Mouse (Mus musculus) MN1 (cell line): ENCODE data around the gene Fam187b.

ENCODE experiments used
- DNase-seq: peaks from one replicate; pipeline ENCODE4 v3.0.0-alpha.2; 2016; ENCODE audit warnings: low spot score

Fam187b gene

GRCm38 (mm10) chr7:30958109-30958865 is 15.3 kb upstream of the Fam187b start:
- DNase-seq, result no peak

- no peak for DNase-seq
These were observed 14.6 kb upstream of the Fam187b start for GRCm38 (mm10) chr7:30958866-30959487.

- no peak for DNase-seq
These were observed 13.7 kb upstream of the Fam187b start for GRCm38 (mm10) chr7:30959786-30960349.

GRCm38 (mm10) chr7:30962862-30963261 is 10.7 kb upstream of the Fam187b start:
- DNase-seq, result no peak

DNA sequence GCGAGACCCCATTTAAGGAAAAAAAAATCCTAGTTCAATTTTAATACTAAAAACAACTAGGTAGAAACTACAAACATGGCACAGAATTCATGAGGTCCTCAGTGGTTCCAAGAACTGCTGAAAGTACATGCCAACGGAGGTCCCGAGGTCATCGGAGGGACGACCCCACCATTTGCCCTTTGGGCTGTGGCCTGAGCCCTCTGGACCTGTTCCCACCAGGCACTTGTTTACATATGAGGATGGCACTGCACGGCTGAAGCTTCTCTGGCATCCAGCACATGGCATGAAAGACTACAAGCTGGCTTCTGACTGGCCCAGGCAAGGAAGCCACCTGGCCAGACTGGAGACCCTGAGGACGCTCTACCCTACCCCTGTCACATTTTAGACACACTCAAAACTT is 9.2 kb upstream of the Fam187b start:
- DNase-seq, result no peak

GRCm38 (mm10) chr7:30965677-30966076 is 7.9 kb upstream of the Fam187b start:
- no peak for DNase-seq

GRCm38 (mm10) chr7:30966657-30967056 is 6.9 kb upstream of the Fam187b start:
- DNase-seq, result no peak

- DNase-seq, result no peak
These were observed 5.0 kb upstream of the Fam187b start for GRCm38 (mm10) chr7:30968611-30969010.

GRCm38 (mm10) chr7:30969174-30969573 is 4.4 kb upstream of the Fam187b start:
- DNase-seq, result no peak

DNA sequence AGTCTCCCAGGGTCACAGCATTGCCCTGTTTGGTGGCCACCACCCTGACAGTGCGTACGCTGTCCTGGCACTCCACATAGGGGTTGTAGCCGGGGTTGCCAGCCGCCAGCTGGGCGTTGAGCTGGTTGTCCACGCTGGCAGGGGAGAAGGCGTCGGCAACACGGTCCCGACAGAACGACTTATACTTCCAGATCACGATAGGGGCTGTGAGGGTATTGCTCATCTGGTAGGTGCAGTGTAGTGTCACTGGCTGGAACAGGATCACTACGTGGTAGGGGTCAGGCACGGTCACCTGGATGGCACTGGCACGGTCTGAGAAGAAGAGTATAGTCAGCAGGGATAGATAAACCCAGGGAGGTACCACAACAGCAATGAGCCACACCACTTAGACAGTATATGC is 1.7 kb upstream of the Fam187b start:
- no peak for DNase-seq

- DNase-seq, result no peak
These were observed 952 bp upstream of the Fam187b start for GRCm38 (mm10) chr7:30972426-30973250.

DNA sequence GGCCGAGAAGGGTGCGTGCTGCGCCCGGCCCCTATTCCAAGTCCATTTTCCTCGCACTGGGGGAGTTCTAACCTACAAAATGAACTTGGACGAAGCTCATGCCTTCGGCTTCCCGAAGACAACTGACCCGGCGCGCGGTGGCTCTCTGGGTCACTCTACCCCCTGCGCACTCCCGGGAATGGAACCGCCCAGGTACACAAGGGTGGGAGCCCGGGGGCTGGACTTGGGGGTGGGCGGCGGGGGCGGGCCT is 414 bp upstream of the Fam187b start, which contains the start of gene Lsr:
TSS of gene Lsr (minus strand) at position 214 of the 250 bp plus-strand sequence.
- DNase-seq, result no peak

DNA sequence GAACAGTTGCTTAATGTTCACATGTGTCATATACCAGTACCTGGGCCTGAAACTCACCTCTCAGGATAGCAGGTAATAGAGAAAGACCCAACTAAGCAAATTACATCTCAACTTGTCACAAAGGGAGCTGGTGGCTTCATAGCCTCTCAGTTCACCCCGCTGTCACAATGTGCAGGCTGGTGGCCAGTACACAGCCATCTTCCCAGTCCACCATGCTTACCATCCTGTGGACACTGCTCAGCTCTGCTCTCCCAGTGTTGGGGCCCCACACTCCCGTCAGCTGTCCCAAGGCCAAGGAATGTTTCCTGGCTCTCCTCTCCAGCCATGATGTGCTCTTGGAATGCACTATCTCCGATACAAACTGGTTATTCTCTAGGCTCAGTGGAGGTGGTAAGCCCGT is 8.1 kb downstream of the Fam187b start:
- no peak for DNase-seq

GRCm38 (mm10) chr7:30985357-30985756 is 11.8 kb downstream of the Fam187b start:
- DNase-seq, result no peak

DNA sequence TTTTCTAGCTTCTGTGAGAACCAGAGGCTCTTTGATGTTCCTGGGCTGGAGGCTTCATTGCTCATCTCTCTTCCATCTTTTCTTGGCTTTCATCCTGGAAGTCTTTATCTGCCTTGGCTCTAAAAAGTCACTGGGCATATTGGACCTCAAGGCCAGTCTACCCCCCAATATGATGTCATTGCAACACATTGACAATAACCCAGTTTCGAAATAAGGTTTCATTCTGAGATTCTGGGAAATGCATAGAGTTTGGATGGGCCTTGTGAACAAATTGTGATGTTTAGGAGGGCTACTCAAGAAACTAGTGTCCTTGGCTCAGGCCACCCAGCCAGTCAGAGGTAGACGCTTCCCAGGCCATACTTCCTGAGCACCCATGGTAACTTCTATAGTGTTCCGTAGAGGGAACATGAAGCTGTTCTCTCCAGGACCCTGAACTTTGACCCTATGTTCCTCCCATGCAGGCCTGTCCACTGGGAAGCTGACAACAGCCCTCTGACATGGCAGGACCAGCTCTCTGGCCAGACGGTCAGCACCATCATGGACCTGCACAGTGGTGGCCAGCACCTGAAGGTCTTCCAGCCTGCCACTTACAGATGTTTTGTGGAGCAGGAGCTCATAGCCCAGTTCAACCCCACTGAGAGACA is 15.1 kb downstream of the Fam187b start:
- no peak for DNase-seq

- no peak for DNase-seq
These were observed 18.6 kb downstream of the Fam187b start for GRCm38 (mm10) chr7:30992148-30992547.

- no peak for DNase-seq
These were observed 20.4 kb downstream of the Fam187b start for GRCm38 (mm10) chr7:30993986-30994385.

DNA sequence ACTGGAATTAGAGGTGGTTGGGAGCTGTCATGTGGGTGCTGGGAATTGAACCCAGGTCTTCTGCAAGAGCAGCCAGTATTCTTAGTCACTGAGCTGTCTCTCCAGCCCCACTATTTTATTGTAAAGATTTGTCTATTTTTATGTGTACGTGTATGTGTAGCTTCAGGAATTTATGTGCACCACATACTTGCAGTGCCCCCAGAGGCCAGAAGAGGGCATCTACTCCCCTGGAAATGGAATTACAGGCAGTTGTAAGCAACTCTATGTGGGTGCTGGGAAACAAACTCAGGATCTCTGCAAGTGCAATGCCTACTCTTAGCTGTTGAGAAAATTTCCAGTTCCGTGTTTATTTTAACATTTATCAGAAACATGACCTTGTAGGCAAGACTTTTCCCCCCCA is 22.9 kb downstream of the Fam187b start:
- DNase-seq, result no peak

- peak; percentile 63 for DNase-seq
These were observed 27.0 kb downstream of the Fam187b start for GRCm38 (mm10) chr7:31000505-31001020.

DNA sequence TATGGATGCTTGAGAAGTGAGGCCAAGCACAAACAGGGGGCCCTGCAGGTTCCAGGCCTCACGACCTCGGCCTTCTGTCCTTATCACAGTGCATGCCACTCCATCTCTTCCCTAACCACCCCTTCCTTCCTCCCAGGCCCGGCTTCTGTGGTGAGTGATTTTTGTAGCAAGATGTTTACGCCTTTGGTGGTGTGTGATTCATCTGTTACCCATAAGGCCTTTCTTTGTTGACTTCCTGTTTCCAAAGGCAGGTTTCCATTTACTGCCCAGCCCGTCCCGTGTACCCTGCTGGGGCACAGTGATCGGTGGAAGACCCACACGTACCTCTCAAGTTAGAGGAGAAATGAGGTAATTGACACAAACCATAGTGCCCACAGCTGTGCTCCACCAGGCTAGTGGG is 29.1 kb downstream of the Fam187b start:
- no peak for DNase-seq

GRCm38 (mm10) chr7:31007775-31008174 is 34.2 kb downstream of the Fam187b start:
- DNase-seq, result no peak

- no peak for DNase-seq
These were observed 34.6 kb downstream of the Fam187b start for GRCm38 (mm10) chr7:31008175-31008574.
